Mouse (Mus musculus): ENCODE data around the gene Gfod1. TPM values are rescaled to one million over a fixed set of nuclear protein-coding genes. Genes with fewer than 3 reads are reported as not detected.
A peak's percentile ranks its signal among the peaks of the same experiment; 100 is the strongest.

Gfod1 gene
- polyA plus RNA-seq (2015; fragmentation: Nextera tagmentation; extraction: Ambion mirVana), result 0.15 TPM in 2 replicates

DNA sequence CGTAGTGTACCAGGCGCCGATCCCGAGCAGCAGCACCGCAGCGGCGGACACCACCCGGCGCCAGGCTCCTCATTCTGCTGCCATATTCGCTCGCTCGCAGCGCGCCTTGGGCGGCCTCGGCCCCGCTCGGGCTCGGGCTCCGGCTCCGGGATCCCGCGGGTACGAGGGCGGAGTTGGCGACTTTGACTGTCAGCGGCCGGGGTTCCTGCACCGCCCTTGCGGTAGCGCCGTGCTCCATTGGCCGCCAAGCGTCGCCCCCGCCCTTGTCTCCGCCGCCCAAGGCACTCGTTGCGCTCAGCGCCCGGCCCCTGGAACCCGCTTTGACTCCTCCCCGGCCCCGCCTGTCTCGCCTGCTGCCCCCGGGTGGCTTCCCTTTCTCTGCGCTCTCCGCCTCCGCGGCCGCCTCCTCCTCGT, at the start of gene Gfod1:
Gene Gfod1, minus strand, starts transcription at position 155 of the 414 bp plus-strand sequence.
- peaks cover 47% of the 10 kb centered on the region for H3K4me1 ChIP-seq (replicated peaks)
- peak within 1 kb of the TSS; percentile 72 for H3K27ac ChIP-seq
- DNase-seq, result peak; percentile 80
- ATAC-seq (ENCODE audit: low read depth), result peak; percentile 96
- H3K9me3 ChIP-seq (replicated peaks), result no peaks in the 10 kb centered on the region
- H3K36me3 ChIP-seq, result no peaks in the 10 kb centered on the region
- peak within 1 kb of the TSS; percentile 67 for H3K4me3 ChIP-seq (replicated peaks)
- H3K9ac ChIP-seq, result peak within 1 kb of the TSS; percentile 75
- H3K27me3 ChIP-seq, result peaks cover 70% of the 10 kb centered on the region
- H3K4me2 ChIP-seq, result peak within 1 kb of the TSS; percentile 92
- under 1% methylated on average over 53 of the region's 53 CpGs for WGBS (ENCODE audit: insufficient replicate concordance)

DNA sequence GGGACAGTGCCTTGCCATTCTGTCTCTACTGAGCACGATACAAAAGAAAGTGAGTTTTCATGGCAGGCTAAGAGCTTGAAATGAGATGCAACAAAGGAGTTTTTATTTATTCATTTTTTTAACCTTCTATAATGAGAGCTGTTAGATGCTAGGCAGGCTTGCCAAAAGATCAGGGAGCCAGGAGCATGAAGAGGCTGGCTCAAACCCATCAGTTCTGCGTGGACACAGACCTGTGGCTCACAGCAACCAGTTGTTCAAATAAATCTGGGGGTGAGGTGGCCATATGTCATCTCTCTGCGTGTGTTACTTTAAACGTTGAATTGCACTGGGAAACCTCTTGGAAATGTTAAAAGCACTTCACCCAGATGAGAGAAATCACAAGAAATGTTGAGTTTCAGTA, 49.4 kb upstream of the Gfod1 start:
- DNase-seq (no peak), ATAC-seq (ENCODE audit: low read depth) (no peak)
- 70% methylated on average over 4 of the region's 4 CpGs for WGBS (ENCODE audit: insufficient replicate concordance)
- H3K4me3 ChIP-seq (replicated peaks), result no peak overlapping the region
- no peaks in the 10 kb centered on the region for H3K9me3 ChIP-seq (replicated peaks)
- H3K27me3 ChIP-seq, result no peaks in the 10 kb centered on the region
- H3K36me3 ChIP-seq, result no peaks in the 10 kb centered on the region
- no peak overlapping the region for H3K4me2 ChIP-seq
- H3K9ac ChIP-seq, result no peak overlapping the region
- 0 out of 2 replicates have a peak, but pooled peaks cover 8% of the 10 kb centered on the region for H3K4me1 ChIP-seq (replicated peaks)
- no peak overlapping the region for H3K27ac ChIP-seq

DNA sequence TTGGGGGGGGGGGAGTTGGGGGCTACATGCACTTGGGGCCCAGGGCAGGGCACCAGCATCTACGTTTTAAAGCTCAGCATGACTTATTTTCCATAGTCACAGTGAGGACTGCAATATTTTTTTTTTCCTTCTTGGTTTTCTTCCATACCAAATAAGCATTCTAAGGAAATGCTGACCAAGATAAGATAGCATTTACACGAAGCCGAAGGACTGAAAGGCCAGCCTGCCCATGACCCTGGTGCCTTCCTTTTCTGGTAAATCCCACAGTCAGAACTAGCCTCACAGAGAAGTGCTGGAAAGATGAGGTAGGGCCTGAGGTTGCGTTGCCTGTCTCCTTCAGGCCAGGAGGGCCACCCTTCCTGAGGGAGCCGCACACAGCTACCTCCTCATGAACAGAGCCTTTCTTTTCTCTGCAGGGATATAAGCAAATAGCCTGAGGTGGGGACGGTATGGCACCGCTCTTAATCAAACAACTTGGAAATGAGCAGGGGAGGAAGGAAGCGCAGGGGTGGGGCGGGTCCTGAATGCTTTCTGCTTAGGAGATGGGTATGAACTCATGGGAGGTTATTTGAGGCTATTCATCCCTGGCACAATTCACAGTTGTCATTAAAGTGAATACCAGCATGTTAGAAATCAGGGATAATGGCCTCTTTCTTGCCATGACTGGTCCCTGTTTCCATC, 46.7 kb upstream of the Gfod1 start:
- H3K27ac ChIP-seq, result no peak overlapping the region
- ATAC-seq (ENCODE audit: low read depth) (no peak), DNase-seq (no peak)
- H3K4me1 ChIP-seq (replicated peaks), result 0 out of 2 replicates have a peak, but pooled peaks cover 8% of the 10 kb centered on the region
- H3K4me2 ChIP-seq, result no peak overlapping the region
- H3K27me3 ChIP-seq, result no peaks in the 10 kb centered on the region
- 48% methylated on average over 9 of the region's 9 CpGs for WGBS (ENCODE audit: insufficient replicate concordance)
- no peaks in the 10 kb centered on the region for H3K9me3 ChIP-seq (replicated peaks)
- no peak overlapping the region for H3K4me3 ChIP-seq (replicated peaks)
- no peaks in the 10 kb centered on the region for H3K36me3 ChIP-seq
- H3K9ac ChIP-seq, result no peak overlapping the region

DNA sequence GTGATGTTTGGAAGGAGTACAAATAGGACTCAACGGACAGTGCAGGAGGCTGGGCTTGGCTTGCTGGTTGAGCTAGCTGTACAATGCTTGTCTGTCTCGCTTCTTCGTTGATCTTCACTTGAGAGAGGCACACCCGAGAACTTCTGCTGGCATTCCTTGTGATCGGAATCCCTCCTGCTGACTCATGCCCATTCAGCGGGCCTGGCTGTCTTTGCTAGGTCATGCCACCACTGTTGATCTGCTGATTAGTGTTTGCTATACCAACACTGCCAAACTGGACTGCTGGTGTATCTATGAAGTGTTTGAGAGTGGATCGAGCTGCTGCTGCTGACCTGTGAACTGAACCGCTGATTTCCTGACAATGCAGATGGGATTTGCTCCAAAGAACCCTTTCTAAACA, 45.4 kb upstream of the Gfod1 start:
- Histone ChIP-seq H3K4me1 (replicated peaks) (0 out of 2 replicates have a peak, but pooled peaks cover 8% of the 10 kb centered on the region), H3K9ac (no peak overlapping the region), H3K27me3 (no peaks in the 10 kb centered on the region), H3K4me3 (replicated peaks) (no peak overlapping the region), H3K36me3 (no peaks in the 10 kb centered on the region), H3K4me2 (no peak overlapping the region), H3K27ac (no peak overlapping the region), H3K9me3 (replicated peaks) (no peaks in the 10 kb centered on the region)
- WGBS (ENCODE audit: insufficient replicate concordance), result 71% methylated on average over 8 of the region's 8 CpGs
- ATAC-seq (ENCODE audit: low read depth) (no peak), DNase-seq (no peak)

DNA sequence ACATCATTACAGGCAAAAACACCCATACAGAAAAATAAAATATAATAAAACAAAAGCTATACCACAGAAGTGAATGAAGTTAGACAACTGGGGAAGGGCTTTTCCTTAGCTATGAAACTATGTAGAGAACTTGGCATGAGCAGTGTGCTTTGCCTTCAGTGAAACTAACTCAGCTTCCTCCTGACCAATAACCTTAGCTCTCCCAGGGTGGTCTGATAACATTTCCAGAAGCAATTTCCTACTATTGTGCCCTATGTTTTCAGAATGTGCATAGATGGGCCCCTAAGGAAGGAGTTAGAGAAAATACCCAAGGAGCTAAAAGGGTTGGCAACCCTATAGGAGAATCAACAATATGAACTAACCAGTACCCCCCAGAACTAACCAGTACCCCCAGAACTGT, 42.9 kb upstream of the Gfod1 start:
- H3K9ac ChIP-seq, result no peak overlapping the region
- no peak for DNase-seq
- no peak overlapping the region for H3K4me3 ChIP-seq (replicated peaks)
- H3K27me3 ChIP-seq, result no peaks in the 10 kb centered on the region
- ATAC-seq (ENCODE audit: low read depth), result no peak
- H3K27ac ChIP-seq, result no peak overlapping the region
- no peaks in the 10 kb centered on the region for H3K9me3 ChIP-seq (replicated peaks)
- H3K36me3 ChIP-seq, result no peaks in the 10 kb centered on the region
- no peak overlapping the region for H3K4me2 ChIP-seq
- 0 out of 2 replicates have a peak, but pooled peaks cover 8% of the 10 kb centered on the region for H3K4me1 ChIP-seq (replicated peaks)

DNA sequence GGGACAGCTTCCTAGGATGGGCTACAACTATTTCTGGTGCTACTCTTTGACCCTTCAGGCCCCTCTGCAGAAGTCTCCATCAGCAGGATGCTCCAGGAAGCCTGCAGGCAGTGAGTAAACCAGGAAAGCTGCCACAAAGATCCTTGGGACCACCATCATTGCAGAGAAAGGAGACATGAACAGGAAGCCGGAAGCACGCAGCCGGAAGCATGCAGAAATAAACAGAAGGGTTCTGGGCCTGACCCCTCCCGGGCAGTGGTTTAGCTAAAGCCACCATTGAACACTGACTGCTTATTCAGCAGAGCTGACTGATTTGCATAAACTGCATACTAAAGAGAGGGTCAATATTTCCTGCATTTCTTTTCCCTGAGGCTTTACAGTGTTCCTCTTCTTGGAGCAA, 34.7 kb upstream of the Gfod1 start:
- ATAC-seq (ENCODE audit: low read depth) (no peak), DNase-seq (no peak)
- no peak overlapping the region for H3K27ac ChIP-seq
- H3K4me2 ChIP-seq, result no peak overlapping the region
- no peak overlapping the region for H3K4me3 ChIP-seq (replicated peaks)
- H3K9ac ChIP-seq, result no peak overlapping the region
- H3K4me1 ChIP-seq (replicated peaks), result no peaks in the 10 kb centered on the region
- H3K9me3 ChIP-seq (replicated peaks), result no peaks in the 10 kb centered on the region
- H3K36me3 ChIP-seq, result no peaks in the 10 kb centered on the region
- 60% methylated on average over 4 of the region's 4 CpGs for WGBS (ENCODE audit: insufficient replicate concordance)
- H3K27me3 ChIP-seq, result no peaks in the 10 kb centered on the region

DNA sequence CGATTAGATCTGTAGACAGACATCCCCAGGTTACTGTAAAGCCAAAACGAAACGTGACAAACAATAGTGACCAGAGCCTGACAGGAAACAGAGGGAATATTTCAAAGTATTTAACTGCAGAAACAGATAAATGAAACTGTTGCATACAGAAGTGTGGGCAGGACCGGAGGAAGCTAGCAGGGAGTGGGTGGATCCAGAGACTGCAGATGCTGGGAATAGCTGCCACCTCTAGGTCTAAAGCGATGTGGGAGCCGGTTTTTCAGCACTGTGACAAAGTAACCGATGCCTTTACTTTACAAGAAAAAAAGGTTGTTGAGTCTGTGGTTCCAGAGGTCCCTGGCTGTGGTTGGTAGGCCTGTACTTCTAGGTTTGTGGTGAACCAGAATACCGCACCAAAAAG, 34.0 kb upstream of the Gfod1 start:
- Histone ChIP-seq H3K4me1 (replicated peaks) (no peaks in the 10 kb centered on the region), H3K9ac (no peak overlapping the region), H3K27me3 (no peaks in the 10 kb centered on the region), H3K9me3 (replicated peaks) (no peaks in the 10 kb centered on the region), H3K27ac (no peak overlapping the region), H3K36me3 (no peaks in the 10 kb centered on the region), H3K4me3 (replicated peaks) (no peak overlapping the region), H3K4me2 (no peak overlapping the region)
- no peak for DNase-seq
- no peak for ATAC-seq (ENCODE audit: low read depth)
- 63% methylated on average over 8 of the region's 8 CpGs for WGBS (ENCODE audit: insufficient replicate concordance)

DNA sequence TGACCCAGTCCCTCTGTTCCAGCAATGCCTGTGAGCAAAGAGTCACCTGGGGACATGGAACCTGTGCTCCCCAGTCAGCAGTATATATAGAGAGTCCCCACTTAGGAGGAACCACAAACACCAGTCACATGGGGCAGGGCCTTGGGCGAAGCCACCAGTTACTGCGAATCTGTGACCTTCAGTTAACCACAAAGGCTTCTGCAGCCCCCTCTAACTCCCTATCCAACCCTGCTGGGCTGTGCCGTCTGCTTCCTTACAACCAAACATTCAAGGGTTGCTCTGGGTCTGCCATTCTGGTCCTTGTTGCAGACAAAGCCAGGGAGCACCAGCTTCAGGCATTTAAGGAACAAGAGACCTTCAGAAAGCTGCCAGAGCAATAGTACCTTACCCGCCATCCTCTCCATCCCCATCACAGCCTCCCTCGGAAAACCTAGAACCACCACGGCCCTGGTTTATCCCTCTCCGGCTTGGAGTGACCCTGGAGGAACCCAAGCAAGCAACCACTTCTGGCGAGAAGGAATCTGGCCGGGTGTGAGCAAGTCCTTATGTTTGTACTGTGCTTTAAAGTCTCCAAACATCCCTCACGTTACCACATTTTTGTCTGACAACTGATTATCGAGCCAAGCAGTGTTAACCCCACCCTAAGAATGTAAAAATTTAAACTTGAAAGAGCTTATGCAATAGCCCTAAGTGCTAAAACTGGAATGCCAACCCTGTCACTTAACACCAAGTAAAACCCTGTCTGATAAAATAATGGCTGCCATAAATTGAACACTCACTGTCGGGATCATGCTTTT, 32.7 kb upstream of the Gfod1 start:
- no peaks in the 10 kb centered on the region for H3K9me3 ChIP-seq (replicated peaks)
- no peak overlapping the region for H3K27ac ChIP-seq
- H3K4me3 ChIP-seq (replicated peaks), result no peak overlapping the region
- ATAC-seq (ENCODE audit: low read depth), result no peak
- H3K4me2 ChIP-seq, result no peak overlapping the region
- no peaks in the 10 kb centered on the region for H3K27me3 ChIP-seq
- no peaks in the 10 kb centered on the region for H3K4me1 ChIP-seq (replicated peaks)
- H3K9ac ChIP-seq, result no peak overlapping the region
- WGBS (ENCODE audit: insufficient replicate concordance), result 58% methylated on average over 12 of the region's 12 CpGs
- H3K36me3 ChIP-seq, result no peaks in the 10 kb centered on the region
- no peak for DNase-seq

DNA sequence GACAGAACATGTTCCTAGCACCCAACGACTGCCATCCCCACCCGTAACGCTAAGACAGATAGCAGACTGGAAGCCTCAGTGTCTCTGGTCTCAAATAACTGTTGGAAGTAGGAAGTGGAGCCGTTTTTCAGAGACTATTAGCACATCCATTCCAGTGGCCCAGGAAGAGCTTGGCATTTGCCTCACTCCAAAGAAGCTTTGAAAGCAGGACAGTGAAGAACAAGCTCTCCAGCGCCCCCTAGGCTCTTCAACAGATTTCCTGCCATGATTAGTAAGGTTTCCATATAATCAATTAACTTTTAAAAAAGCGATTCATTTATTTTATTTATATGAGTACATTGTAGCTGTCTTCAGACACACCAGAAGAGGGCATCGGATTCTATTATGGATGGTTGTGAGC, 28.6 kb upstream of the Gfod1 start:
- H3K9ac ChIP-seq, result no peak overlapping the region
- no peak for ATAC-seq (ENCODE audit: low read depth)
- no peaks in the 10 kb centered on the region for H3K36me3 ChIP-seq
- no peak overlapping the region for H3K4me3 ChIP-seq (replicated peaks)
- no peak overlapping the region for H3K4me2 ChIP-seq
- no peaks in the 10 kb centered on the region for H3K4me1 ChIP-seq (replicated peaks)
- no peak for DNase-seq
- 25% methylated on average over 7 of the region's 7 CpGs for WGBS (ENCODE audit: insufficient replicate concordance)
- no peak overlapping the region for H3K27ac ChIP-seq
- no peaks in the 10 kb centered on the region for H3K27me3 ChIP-seq
- no peaks in the 10 kb centered on the region for H3K9me3 ChIP-seq (replicated peaks)

DNA sequence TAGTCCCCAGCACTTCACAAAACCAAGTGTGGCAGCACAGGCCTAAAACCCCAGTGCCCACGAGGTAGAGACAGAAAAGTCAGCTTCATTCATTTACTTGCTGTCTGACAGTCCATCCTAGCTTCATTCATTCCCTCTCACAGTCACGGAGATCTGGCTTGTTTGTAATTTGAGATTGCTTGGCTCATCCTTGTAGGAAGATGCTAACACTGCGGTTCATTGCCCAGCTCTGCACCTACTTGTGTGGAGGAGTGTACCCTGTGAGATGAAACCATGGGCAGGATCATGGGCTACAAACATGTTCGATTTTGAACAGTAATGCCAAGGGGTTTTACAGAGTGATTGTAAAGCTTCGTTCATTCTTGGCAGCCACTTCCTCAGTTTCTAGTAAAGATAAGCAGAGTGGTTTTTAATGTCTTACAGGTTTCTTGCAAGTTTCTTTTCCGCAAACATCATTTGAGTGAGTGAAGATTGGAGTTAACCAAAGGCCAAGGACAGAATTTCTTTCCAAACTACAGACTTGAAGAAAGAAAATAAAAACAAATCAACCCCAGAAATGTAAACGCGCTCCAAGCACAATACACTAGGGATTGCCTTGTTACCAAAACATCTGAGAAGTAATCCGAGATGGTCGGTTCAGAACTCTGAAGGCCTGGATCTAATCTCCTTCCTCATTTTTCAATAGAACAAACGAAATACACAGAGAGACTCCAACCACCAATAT, 27.9 kb upstream of the Gfod1 start:
- Histone ChIP-seq H3K4me2 (no peak overlapping the region), H3K27me3 (no peaks in the 10 kb centered on the region), H3K4me3 (replicated peaks) (no peak overlapping the region), H3K36me3 (no peaks in the 10 kb centered on the region), H3K9me3 (replicated peaks) (no peaks in the 10 kb centered on the region), H3K4me1 (replicated peaks) (no peaks in the 10 kb centered on the region), H3K27ac (no peak overlapping the region), H3K9ac (no peak overlapping the region)
- 40% methylated on average over 11 of the region's 11 CpGs for WGBS (ENCODE audit: insufficient replicate concordance)
- DNase-seq, result no peak
- ATAC-seq (ENCODE audit: low read depth), result no peak

DNA sequence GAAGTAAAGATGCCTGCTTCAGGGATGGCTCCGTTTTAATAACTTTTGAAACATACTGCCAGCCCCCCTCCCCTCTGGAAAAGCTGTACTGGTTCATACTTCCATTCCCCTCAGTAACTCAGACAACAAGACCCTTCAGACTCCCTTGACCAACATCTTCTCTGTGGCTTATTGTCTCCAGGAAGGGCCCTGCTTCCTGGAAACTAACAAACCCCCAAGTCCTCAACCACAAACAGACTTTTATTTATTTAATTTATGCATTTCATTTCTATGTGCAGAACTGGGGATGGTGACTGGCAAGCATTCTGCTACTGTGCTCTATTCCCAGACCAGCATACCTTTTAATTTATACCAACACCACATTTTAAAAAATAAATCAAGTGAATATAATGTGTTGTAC, 21.5 kb upstream of the Gfod1 start:
- Histone ChIP-seq H3K27me3 (no peaks in the 10 kb centered on the region), H3K36me3 (no peaks in the 10 kb centered on the region), H3K4me1 (replicated peaks) (no peaks in the 10 kb centered on the region), H3K9me3 (replicated peaks) (no peaks in the 10 kb centered on the region), H3K4me2 (no peak overlapping the region), H3K27ac (no peak overlapping the region), H3K4me3 (replicated peaks) (no peak overlapping the region), H3K9ac (no peak overlapping the region)
- no peak for ATAC-seq (ENCODE audit: low read depth)
- WGBS (ENCODE audit: insufficient replicate concordance), result 31% methylated on average over 1 of the region's 1 CpGs
- no peak for DNase-seq

Data from liver, embryonic 13.5 days (tissue).